Mouse (Mus musculus): ENCODE results near the gene Slc25a25.

Slc25a25 gene

DNA sequence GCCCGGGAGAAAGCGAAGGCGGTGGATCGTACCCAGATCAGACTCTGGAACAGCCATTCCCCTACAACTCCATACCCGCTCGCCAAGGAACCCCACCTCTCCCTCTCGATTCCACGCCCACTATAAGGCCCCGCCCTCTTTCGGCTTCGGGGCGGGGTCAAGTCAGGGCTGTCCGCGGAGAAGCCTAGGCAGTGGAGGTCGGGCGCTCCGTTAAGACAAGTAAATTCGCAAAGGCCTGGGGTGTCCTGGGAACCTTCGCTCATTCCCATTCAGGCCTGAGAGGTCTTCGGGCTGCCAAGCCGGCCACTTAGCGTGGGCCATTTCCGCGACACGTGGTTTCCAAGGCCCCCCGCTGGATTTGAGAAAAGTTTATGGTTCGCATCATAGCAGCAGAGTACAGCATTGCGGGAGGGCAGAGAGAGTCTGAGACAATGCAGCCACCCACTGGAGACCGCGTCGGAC, 55.7 kb downstream of the Slc25a25 start, which contains the start of gene Ptges2:
Ptges2 (plus strand) TSS at position 413 of the 462 bp plus-strand sequence.
- peak; percentile 93 to 95 for DNase-seq

DNA sequence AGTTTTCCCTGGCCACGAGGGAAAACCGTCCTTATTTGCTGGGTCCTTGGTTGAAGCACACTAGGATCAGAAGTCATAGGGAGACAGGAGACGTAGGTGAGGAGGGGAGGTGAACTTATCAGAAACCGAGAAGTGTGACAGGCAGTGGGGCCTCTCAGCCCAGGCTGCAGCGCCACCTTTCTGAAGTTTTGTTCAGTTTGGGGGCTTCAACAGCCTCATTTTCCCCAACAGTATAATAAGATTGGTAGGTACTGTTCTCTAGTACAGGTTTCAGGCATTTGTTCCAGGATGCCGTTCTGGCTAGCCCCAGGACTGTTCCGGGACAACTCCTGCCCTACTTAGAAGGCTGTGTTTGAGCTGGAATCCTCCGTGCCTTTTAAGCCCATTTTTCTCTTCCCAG, 56.3 kb downstream of the Slc25a25 start:
- peak in 1 of 2 experiments; percentile 52 for DNase-seq

DNA sequence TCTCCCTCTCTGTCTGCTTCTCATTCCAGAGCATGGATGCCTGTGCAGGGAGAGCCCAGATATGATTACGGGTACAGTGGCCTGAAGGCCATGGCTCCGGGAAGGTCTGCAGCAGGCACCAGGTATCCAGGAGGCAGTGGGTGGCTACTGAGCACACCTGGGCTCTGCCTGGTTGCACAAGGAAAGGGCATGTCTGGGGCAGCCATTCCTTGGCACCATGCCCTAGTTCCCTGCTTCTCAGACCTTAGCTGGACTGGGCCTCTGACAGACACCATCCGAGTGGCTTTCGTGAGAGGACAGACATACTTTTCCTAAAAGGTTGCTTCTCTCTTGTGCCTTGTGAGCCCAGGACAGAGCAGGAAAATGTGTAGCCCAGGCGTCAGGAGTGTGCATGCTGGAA, 59.2 kb downstream of the Slc25a25 start:
- DNase-seq = peak in 1 of 2 experiments; percentile 35

DNA sequence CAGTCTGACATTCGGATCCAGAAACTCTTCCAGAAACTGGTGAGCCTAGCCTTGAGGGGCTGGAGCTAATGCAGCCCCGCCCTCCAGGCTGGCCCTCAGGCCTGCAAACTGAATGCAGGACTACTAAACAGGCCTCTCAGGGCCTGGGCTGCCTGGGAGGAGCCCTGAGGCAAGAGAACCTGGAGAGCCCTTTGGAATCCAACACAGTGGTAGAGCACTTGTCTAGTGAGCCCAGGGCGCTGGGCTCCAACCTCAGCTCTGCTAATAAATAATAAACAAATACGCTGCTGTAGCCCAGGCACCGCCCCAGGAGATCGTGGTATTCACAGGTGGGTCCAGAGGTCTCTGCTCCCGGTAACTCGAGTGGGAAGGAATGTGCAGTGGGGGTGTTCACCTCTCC, 60.4 kb downstream of the Slc25a25 start:
- no peak for DNase-seq

DNA sequence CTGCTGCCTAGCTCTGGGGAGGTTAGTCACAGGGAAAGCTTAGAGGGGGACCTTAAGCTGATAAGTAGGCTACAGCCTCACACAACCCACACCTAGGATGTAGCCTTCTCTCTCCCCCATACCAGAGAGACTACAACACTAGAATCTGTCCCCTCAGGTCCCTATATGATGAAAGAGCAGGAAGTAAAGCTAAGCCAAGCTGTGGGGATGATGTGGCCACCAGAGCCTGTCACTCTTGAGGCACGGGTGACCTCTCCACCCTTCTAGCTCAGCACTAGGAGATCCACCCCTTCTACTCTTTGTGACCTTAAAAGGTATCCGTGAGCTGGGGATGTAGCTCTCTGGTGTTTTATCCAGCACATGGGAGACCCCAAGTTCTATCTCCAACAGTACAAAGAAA, 62.1 kb downstream of the Slc25a25 start:
- DNase-seq = no peak

DNA sequence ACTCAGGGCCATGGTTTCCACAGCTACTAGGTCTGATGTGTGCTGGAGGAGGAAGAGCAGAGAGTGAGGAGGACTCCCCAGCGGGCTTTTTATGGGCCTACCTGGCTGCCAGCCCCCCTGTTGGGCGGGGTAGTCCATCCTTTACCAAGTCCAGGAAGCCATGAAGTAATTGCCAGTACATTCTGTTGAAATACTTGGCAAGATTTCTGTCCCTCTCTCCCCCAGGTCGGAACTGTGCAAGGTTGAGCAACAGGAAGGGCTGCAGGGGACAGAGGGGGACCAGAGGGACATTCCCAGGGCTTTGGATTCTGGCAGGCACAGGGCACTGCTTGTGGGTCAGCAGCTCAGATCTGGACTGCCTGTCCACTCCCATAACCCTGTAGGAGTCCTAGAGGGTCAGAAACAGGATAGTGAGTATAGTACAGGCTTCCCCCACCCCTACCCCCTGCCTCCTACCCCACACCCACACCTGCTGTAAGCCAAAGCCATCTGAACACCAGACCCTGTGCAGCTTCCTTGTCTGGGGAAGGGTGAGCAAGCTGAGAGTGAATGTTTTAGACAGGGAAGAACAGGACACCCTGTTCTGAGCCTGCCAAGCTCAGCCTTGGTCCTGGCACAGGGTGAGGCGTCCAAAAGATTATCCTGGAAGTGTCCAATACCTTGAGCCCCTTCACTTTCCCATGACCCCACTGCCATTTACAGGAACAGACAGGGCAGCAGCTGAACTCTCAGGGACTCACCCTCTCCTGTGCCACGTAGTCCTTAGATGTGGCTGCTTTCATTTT, 63.3 kb downstream of the Slc25a25 start, which contains the start of gene Lcn2:
Lcn2 (minus strand) TSS at position 547 of the 785 bp plus-strand sequence.
- DNase-seq = no peak

DNA sequence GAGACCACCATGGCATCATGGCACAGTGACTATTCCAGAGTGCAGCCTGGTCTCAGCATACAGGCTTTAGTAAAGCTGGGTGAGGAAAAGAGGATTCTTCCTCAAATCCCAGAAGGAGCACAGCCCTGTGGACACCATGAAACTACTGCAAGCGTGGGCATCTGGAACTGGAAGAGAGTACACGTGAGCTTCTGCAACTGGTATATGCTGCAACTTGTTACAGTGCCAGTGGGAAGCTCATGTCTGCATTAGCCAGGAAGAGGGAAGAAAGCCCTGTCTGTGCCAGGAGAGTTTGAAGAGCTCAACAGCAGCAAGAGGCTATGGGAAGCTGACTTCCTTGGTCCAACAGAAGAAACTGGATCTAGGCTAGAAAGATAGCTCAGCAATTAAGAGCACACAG, 68.6 kb downstream of the Slc25a25 start:
- DNase-seq = no peak

DNA sequence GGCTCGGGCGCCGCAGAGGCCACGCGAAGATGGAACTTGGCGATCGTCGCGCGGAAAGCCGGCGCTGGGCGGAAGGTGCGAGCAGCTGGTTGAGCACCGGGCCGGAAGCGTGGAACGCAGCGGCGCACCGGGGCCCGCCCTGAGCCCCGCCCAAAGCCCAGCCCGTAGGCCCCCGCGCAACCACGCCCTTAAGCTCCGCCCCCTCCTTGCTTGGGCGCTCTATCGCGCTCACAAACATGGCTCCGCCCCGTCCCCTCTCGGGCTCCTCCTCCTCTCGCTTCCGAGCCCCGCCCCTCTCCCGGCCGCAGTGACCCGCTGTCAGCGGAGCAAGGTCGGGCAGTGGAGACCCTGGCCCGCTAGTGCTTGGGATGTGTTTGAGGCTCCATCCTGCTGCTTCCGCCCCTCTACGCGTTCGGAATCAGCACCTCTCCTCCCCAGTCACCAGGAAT, 69.4 kb downstream of the Slc25a25 start, which contains the start of gene 1110008P14Rik:
1110008P14Rik (minus strand) TSS at position 164 of the 449 bp plus-strand sequence.
- peak; percentile 95 to 99 for DNase-seq

DNA sequence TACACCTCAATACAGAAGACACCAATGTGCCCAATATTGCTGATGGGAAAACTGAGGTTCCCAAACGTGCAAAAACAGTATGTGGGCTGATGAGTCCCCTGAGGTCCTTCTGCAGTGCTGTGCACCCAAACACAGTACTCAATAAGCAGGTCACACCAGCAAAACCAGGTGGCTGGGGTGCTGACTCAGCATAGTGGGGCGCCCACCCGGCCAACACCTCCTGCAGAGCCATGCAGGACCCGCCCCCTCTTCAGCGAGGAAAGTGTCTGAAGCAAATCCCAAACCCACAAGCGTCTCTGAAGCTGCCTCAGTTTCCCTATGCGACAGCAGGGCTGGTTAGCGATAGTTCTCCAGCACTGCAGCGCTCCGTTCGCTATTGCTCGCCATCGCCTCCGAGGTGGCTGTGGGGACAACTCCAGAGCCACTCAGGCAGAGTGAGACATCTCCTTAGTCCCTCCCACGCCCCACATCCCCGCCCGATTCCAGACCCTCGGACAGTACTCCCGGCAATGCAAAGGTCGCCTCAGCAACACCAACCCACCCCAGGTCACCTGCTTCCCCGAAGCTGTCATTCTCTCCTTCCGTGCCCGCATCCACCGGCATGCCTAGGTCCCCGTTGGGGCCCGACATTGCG, 70.0 kb downstream of the Slc25a25 start:
- DNase-seq = no peak

DNA sequence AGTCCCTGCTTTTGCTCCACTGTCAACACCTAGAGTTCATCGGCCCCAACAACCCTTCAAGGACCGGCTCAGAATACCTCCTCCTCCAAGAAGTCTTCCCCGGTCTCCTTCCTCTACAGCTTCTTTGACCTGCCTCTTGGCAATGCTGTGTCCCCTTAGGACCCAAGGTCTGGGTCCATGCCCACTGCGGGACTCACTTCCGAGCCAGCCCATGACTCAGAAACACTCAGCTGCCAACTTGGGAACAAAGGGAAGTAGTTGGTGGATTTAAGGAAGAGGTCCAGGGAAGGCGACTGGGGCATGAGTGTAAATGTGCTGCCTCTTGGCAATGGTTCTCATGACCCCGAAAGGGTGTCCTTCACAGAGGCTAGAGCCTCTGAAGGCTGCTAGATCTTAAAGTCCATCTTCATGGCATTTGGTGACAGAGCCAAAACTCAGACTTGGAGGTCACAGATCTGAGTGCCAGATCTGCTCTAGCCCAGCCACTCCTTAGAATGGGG, 71.2 kb downstream of the Slc25a25 start:
- peak in 1 of 2 experiments; percentile 37 for DNase-seq

DNA sequence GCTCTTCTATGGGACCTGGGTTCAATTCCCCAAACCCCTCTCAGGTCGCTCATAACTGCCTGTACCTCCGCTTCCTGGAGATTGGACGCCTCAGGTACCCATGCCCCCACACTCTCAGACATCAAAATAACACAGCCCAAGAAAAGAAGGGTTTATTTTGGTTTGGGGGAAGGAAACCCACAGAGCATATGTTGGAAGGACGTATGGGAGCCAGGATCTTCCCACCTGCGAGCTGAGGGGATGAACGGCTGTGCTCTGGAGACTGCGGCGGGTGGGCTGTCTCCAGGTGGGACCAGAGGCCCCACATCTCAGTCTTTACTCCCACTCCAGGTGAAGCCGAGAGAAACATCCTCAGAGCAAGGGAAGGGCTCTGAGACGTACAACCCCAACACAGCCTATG, 74.3 kb downstream of the Slc25a25 start:
- DNase-seq = no peak

DNA sequence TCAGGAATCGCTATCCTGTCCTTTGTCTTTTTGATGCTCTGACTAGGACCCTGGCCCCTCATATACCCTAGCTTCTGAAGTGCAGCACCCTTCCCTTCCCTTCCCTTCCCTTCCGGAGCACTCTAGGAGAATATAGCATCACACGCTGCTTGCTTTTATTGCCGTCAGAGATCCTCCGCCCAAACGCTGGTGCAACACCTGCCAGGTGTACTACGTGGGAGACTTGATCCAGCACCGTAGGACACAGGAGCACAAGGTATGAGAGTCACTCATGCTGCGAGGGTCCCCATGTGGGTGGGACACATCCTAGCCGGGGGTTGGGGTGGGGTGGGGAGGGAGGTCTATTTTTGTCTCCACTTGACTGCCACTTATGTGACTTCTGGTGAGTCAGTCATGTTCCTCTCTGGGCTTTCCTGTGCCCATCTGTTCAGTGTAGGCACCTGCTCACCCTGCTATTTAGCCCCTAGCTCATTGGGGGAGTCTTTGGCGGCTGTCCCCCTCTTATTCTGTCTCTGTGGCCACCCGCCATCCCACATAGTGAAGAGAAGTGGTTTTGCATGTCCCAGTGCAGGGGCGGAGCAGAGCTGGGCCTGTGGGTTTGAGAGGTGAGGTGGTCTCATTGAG, 75.8 kb downstream of the Slc25a25 start:
- DNase-seq = no peak

DNA sequence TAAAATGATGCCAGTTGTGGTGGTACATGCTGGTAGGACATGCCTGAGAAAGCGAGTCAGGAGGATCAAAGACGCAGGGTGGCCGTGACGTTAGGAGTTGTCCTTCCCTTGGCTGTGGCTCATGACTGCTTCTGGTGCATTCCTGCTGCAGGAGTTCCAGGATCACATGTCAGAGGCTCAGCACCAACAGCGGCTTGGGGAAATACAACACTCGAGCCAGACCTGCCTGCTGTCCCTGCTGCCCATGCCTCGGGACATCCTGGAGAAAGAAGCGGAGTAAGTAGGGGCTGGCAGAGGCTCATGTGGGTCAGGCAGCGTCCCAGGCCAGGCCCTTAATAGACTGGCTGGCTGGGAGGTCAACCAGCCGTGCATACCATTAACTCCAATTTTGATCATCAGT, 77.1 kb downstream of the Slc25a25 start:
- DNase-seq = no peak

DNA sequence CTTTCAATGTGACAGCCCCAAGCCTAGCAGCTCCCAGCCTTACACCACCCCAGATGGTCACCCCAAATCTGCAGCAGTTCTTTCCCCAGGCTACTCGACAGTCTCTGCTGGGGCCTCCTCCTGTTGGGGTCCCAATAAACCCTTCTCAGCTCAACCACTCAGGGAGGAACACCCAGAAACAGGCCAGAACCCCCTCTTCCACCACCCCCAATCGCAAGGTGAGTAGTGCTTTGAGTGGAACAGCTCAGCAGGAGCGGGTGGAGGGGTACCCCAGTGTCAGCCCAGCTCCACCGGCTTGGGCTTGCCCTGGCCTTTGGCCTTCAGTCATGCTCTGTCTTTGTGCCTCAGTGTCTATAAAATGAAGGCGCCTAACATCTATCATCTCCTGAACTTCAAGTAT, 83.9 kb downstream of the Slc25a25 start:
- DNase-seq = no peak

Data from cerebellum, postnatal 25 days (tissue).